Mouse (Mus musculus) embryo, embryonic 9.5 days (tissue): ENCODE measurements at regions not wholly inside any gene's neighbourhood (a gene's known extent, or its start where the extent isn't known, plus 50 kb on each side); places are given as distances from the start of the nearest gene placed in this dataset.

Experiments
- DNase-seq: peaks from one replicate; pipeline ENCODE4 v3.0.0-alpha.2; 2017; ENCODE audit errors: extremely low spot score

- DNase-seq, result no peak
These were observed 547.4 kb downstream of the Insc start for GRCm38 (mm10) chr7:115290801-115291417.

- DNase-seq, result no peak
These were observed 551.2 kb downstream of the Insc start for GRCm38 (mm10) chr7:115294655-115295230.

DNA sequence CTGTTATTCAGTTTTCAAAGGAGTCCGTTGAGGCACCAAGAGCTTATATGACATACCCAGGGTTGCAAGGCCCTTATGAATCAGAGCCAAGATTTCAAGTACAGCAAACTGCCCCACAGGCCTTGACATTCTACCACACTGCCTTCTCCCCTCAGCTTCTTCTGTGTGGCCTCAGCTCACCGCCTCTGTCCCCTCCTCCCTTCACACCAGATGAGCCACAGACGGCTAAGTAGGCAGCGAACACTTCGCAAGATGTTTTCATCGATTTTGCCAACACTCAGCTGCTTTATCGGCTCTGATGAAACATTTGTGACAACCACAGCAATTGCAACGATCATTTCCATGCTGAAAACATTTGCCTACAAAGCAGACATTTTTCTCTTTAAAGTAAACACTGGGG, 556.7 kb downstream of the Insc start:
- DNase-seq, result no peak

DNA sequence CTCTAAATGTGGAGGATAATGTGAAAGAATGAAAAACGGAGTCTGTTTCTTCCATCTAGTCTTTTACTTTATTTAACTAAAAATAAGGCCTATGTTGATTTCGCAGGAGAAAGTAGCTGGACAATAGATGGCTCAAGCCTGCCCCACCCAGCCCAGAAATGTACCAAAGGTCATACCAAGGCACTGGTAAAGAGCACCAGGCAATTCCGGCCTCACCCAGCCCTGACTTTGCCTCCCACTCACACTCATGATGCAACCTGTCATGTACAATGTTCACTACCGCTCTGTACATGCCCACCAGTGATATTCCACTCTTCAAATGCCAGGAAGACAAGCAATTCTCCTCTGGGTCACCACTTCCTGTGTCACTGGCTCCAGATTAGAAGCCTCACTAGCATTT, 564.9 kb downstream of the Insc start:
- DNase-seq, result no peak

DNA sequence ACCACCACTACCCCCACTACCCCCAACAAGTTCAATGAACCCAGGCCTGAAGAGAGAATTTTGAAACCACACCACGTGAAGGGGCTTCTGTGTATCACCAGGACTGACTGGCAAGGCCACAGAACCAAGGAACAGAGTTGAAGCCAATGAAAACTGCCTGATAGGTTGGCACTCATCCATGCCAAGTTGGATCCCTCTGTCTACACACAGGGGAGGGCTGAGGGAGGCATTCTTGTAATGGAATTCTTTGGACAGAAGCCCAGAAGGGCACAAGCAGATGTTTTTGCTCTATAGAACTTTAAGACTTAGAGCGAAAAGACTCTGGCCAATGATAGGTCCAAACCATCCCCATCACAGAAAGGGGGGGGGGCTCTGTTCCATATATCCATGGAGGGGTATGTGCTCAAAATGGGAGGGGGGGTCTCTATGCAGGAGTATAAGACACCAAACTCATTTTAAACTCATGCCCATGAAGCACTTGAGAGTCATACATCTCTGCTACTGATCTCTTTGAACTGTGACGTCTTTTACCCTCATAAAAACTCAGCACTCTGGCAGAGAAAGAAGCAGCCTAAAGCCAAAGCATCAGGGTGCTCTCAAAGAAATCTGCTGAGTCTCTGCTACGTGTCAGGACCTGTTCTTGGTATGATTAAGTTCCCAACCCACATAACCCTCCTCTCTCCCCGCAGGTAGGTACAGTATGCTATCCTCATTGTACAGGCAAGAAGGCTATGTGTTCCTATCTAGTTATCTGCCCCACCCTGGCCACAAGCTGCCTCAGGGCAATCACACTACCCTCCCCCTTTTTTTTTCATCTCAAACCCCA, 567.1 kb downstream of the Insc start:
- DNase-seq, result no peak

DNA sequence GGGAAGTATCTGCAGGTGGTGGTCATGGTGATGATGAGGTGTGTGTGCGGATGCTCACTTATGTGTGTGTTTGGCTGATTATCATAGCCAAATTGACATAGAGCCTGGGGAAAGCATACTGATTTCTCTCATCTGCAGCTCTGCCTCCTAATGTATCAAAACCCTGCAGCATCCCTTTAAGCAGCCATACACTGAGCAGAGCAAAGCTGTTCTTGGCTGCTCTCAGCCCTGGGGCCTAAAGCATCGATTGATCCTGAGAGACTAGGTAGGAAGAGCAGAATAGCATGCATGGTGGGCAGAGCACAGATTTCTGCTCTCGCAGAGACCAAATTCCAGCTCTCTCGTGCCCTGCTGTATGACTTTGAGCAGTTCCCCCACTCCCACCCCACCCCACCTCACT, 576.0 kb downstream of the Insc start:
- no peak for DNase-seq

- no peak for DNase-seq
These were observed 579.5 kb downstream of the Insc start for GRCm38 (mm10) chr7:115322989-115323388.

- no peak for DNase-seq
These were observed 584.8 kb downstream of the Insc start for GRCm38 (mm10) chr7:115328300-115328699.

DNA sequence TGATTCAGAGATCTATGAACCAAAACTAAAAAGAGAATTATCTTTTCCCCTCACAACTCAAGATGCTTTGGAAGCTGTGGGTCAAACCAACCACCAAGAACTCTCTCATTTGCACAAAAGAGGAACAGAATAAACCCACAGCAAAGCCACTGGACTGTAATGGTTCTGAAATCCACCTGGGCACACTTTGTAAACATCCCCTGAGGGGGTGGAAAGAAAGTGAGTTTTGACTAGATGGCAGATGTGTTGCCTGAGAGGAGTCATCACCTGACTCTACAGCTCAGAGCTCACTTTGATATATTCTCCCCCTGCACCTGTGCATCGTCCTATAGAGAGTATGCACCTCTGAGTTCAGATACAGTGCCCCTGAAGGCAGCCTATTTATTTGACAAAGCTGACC, 588.2 kb downstream of the Insc start:
- no peak for DNase-seq

- DNase-seq, result no peak
These were observed 589.6 kb downstream of the Insc start for GRCm38 (mm10) chr7:115333046-115333577.

GRCm38 (mm10) chr7:115335051-115335450, 591.6 kb downstream of the Insc start:
- no peak for DNase-seq

GRCm38 (mm10) chr7:115340155-115340554, 596.7 kb downstream of the Insc start:
- no peak for DNase-seq

- no peak for DNase-seq
These were observed 597.5 kb downstream of the Insc start for GRCm38 (mm10) chr7:115341007-115341406.

DNA sequence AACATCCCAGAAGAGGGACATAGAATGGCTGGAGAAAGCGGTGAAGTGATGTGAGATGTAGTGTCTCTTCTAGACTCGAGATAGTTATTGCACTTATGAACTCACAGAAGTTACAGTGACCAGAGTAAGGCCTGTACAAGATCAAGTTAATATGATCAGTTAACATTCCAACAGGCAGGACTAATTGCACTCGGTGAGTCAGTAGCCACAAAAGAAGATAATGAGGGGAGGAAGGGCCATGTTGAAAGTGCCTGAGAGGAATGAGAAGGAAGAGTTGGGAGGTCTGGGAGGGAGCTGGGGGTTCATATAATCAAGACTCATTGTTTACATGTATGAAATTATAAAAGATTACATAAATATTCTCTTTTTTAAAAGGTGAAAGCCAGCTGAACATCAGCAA, 602.3 kb downstream of the Insc start:
- no peak for DNase-seq

DNA sequence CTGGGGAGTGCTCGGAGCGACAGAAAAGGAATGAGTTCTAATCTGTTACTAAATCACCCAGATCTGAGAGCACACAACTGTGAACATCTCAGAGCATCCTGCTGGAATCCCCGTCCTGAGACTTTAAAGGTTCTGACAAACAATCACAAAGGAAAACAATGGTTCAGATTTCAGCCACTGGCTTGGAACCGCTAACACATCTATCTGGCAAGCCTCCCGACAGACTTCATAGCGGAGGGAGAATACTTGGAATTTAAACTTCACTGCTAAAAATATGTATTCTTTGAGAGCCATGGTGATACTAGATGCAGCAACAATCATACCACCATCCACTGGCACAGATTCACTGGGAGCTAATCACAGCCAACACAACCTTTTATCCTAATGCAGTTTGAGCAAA, 615.2 kb downstream of the Insc start:
- no peak for DNase-seq

DNA sequence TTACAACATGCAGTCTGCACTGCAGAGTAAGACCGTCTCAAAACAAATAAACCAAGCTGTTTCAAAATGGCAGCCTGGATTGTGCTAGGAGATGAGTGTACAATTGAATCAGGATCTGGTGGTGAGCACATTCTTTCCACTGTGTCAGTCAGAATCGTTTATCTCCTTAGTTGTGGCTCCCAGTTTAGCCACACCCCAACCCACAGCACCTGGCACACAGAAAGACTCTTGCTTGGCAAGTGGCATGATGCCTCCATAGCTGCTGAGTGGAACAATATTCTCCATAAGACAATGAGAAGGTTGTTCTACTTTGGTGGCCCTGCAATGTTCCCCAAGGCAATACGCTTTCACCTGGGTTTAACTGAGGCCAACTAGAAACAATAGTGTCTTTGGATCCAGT, 616.6 kb downstream of the Insc start:
- DNase-seq, result no peak

DNA sequence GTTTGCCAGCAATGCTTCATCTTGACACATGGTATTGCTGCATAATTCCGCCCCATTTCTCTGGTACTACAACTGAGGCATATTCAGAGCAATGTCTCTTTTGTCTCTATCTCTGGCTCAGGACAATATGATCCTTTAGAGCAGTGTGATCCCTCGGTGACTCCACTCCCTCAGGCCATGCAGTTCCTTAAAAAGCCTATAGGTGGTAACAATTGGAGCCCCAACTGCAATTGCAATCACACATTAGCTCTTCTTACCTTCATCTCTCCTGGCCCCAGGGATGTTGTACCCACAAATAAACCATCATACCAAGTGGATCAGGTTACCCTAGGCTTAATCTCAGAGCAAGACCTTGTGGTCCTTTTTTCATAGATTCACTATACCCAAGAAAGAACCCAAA, 618.6 kb downstream of the Insc start:
- DNase-seq, result no peak

- DNase-seq, result peak; percentile 80
These were observed 623.4 kb downstream of the Insc start for GRCm38 (mm10) chr7:115366910-115367309.

GRCm38 (mm10) chr7:115371143-115371542, 627.6 kb downstream of the Insc start:
- no peak for DNase-seq

GRCm38 (mm10) chr7:115372921-115373320, 629.4 kb downstream of the Insc start:
- DNase-seq, result no peak

DNA sequence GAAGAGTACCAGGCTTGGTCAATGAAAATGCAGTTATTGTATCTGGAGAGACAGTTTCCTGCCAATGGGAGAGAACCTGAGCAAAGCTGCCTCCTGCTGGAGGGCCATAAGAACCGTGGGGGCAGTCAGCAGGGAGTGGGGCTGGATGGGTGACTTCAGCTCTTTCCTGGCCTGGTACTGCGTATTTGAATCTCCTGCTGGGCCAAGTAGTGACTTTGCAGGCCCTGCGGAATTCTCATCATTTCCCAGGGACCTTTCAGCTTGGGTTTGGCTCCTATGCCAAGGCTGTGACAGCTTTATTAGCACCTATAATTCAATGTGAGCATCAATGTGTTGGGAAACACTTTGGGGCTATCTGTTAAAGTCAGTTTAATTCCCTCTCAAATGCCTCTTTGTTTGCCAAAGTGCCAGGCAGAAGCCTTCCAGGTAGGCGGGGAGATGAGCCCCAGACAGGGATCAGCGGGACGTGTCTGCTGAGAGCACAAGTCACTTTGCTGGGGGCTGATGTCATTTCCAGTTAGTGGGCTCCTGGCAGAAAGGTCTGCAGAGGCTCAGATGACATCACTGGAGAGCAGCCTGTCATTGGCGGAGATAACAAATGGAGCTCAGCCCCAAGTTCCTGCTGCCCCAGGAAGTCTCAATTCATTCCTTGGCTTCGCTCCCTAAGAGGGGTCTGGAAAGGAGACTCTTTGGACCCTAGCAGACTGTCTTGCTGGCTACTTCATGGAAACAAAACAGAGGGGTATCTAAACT, 630.5 kb downstream of the Insc start:
- DNase-seq, result no peak

GRCm38 (mm10) chr7:115376067-115376466, 632.6 kb downstream of the Insc start:
- DNase-seq, result no peak
